Mouse (Mus musculus) testis, adult 2 months (tissue): ENCODE measurements around the gene Plbd2.

Experiments
- CTCF ChIP-seq: fragments of 200-500 bp; IDR thresholded peaks from 2 replicates; pipeline ENCODE4 v1.5.1; 2012; ENCODE audit warnings: low read depth, mild to moderate bottlenecking, inconsistent platforms, low read length, moderate library complexity; ENCODE audit not compliant: control insufficient read depth, insufficient read depth, insufficient replicate concordance
- POLR2A ChIP-seq: fragments of 200-500 bp; IDR thresholded peaks from 2 replicates; pipeline ENCODE4 v1.6.1; 2012; ENCODE audit warnings: low read depth, mild to moderate bottlenecking, inconsistent platforms, low read length, moderate library complexity; ENCODE audit not compliant: control insufficient read depth

DNA sequence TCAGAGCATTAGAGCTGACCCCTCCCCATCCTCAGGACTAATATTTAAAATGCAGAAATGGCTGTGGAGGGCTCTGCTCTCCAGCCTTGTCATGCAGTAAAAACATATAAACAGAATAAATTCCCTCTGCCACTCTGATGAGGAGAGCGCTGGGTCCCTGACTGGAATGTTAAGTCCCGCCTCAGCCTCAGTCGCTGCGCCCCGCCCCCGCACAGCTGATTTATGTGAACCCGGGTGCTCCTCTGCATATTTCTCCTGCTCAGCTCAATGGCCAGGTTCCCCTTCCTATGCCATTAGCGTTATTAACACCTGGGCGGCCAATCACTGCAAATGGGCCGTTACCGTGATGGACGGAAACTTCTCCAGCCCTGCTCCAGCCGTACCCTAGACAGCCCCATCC lies 56.1 kb downstream of the Plbd2 start:
- TF ChIP-seq CTCF (no peak), POLR2A (no peak)
